ENCODE assay signal across 11 mouse cellular contexts in genomic region chr11:55373838-55374237, GRCm38 (mm10). TPM values are rescaled to one million over a fixed set of nuclear protein-coding genes. Genes with fewer than 3 reads are reported as not detected.
A peak's percentile ranks its signal among the peaks of the same experiment; 100 is the strongest.
DNase-seq lines count a peak whose midpoint lies in the region; TF ChIP-seq lines count a peak whose summit lies in the region.
"Had no signal": no experiment of that assay in that cellular context is flagged by ENCODE, and none has a peak within 500 bp of the region (broad histone marks: within the 10 kb centered on the region; RNA-seq: fewer than 3 reads in every experiment).

No protein-coding gene starts in this region.

- H3K9ac ChIP-seq in CH12.LX (ENCODE audit: insufficient read depth, low read depth) = no peak overlapping the region
- H3K9ac ChIP-seq: hindbrain, embryonic 13.5 days had no signal

- peaks cover 79% of the 10 kb centered on the region for H3K27me3 ChIP-seq in CH12.LX (replicated peaks)
- no peaks in the 10 kb centered on the region for H3K27me3 ChIP-seq in small intestine, adult 2 months (ENCODE audit: control insufficient read depth, insufficient read depth, low read length)

- H3K36me3 ChIP-seq in CH12.LX (replicated peaks in 1 of 2; ENCODE audit: control insufficient read depth in 1 of 2, insufficient read depth in 1 of 2, low read length in 1 of 2) = no peaks in the 10 kb centered on the region
- H3K36me3 ChIP-seq in small intestine, adult 2 months (ENCODE audit: control insufficient read depth, insufficient read depth, low read length) = no peaks in the 10 kb centered on the region
- H3K36me3 ChIP-seq: hindbrain, embryonic 13.5 days had no signal

- no peaks in the 10 kb centered on the region for H3K4me1 ChIP-seq in CH12.LX (ENCODE audit: control insufficient read depth in 1 of 2, insufficient read depth in 2 of 2)
- no peaks in the 10 kb centered on the region for H3K4me1 ChIP-seq in small intestine, adult 2 months (ENCODE audit: control insufficient read depth, insufficient read depth, insufficient read length, low read length)

- peak; percentile 49 for TF ChIP-seq CTCF in left cerebral cortex, adult 2 months (IDR thresholded peaks at IDR 0.05)
- peak; percentile 64 to 87 for TF ChIP-seq CTCF in CH12.LX (conservative IDR thresholded peaks at IDR 0.05 in 1 of 2, IDR thresholded peaks at IDR 0.05 in 1 of 2; ENCODE audit: low read depth in 2 of 2, low read length in 2 of 2)
- peak; percentile 57; the same call in 1 of the 2 replicates for TF ChIP-seq CTCF in small intestine, adult 2 months (IDR thresholded peaks at IDR 0.05; ENCODE audit: extremely low read depth, insufficient read length, insufficient replicate concordance, low read depth, low read length)

- TF ChIP-seq EP300 in CH12.LX (IDR thresholded peaks at IDR 0.05; ENCODE audit: low read length) = no peak

- DNase-seq in left cerebral cortex, adult 2 months (ENCODE audit: extremely low spot score in 1 of 2, low spot score in 2 of 2) = no peak
- no peak for DNase-seq in left cerebral cortex, postnatal 10 days (ENCODE audit: extremely low spot score in 1 of 2, low spot score in 2 of 2)
- DNase-seq in CH12.LX (ENCODE audit: extremely low read depth) (peak; percentile 45), ZHBTc4 (ENCODE audit: low read depth, low spot score) (peak; percentile 69)
- DNase-seq in frontal cortex, adult 2 months (ENCODE audit: extremely low spot score in 1 of 2, low spot score in 1 of 2) = no peak
- DNase-seq in adrenal gland, adult 2 months = no peak
- DNase-seq in cerebellum, postnatal 36 days = no peak
- DNase-seq: cerebellum, adult 9-10 months; gastrocnemius, postnatal 25 days had no signal

- intact Hi-C loops in left cerebral cortex, adult 2 months (cut with DNase I) = no loop called here
- intact Hi-C loops in left cerebral cortex, postnatal 10 days (cut with DNase I) = no loop called here

- H3K9me3 ChIP-seq in CH12.LX (replicated peaks; ENCODE audit: low read length) = peaks cover 3% of the 10 kb centered on the region
- H3K9me3 ChIP-seq: hindbrain, embryonic 13.5 days had no signal

- no peaks in the 10 kb centered on the region for H3K79me2 ChIP-seq in CH12.LX (replicated peaks; ENCODE audit: control insufficient read depth, extremely low read depth, insufficient read depth, poor library complexity, severe bottlenecking)

- peak; percentile 6 for TF ChIP-seq RAD21 in CH12.LX (IDR thresholded peaks at IDR 0.05; ENCODE audit: low read depth, low read length)

- in situ Hi-C loops in CH12.LX (cut with MboI; ENCODE audit: low pct_ligation_motif_present, low pct_unique_long_range_greater_than_20kb, low sequenced_read_pairs) = no loop called here

- 49% methylated on average over 6 of the region's 6 CpGs for WGBS in small intestine, adult 2 months

- no peak for TF ChIP-seq POLR2A in CH12.LX (IDR thresholded peaks at IDR 0.05; ENCODE audit: low read depth, low read length)
- TF ChIP-seq POLR2A in small intestine, adult 2 months (IDR thresholded peaks at IDR 0.05; ENCODE audit: low read depth, low read length) = no peak

- no peak overlapping the region for H3K27ac ChIP-seq in left cerebral cortex, adult 2 months
- H3K27ac ChIP-seq in CH12.LX (ENCODE audit: insufficient read depth, low read depth) = no peak overlapping the region
- H3K27ac ChIP-seq in small intestine, adult 2 months (ENCODE audit: insufficient read depth, low read depth, low read length) = no peak overlapping the region
- H3K27ac ChIP-seq: hindbrain, embryonic 13.5 days had no signal

- H3K4me3 ChIP-seq in left cerebral cortex, adult 2 months = no peak overlapping the region
- no peak overlapping the region for H3K4me3 ChIP-seq in CH12.LX (replicated peaks in 1 of 3; ENCODE audit: low read depth in 2 of 3, low read length in 2 of 3, poor library complexity in 1 of 3)
- H3K4me3 ChIP-seq in small intestine, adult 2 months (ENCODE audit: low read depth, low read length) = no peak overlapping the region
- H3K4me3 ChIP-seq: hindbrain, embryonic 13.5 days had no signal

- dilution Hi-C loops in CH12.LX (cut with MboI; ENCODE audit: extremely low pct_ligation_motif_present, extremely low pct_unique_long_range_greater_than_20kb, low sequenced_read_pairs) = no loop called here

- H3K4me2 ChIP-seq in CH12.LX (ENCODE audit: insufficient read depth, low read depth, poor library complexity, severe bottlenecking) = no peak overlapping the region
- H3K4me2 ChIP-seq: hindbrain, embryonic 13.5 days had no signal

TF ChIP-seq in CH12.LX, 34 proteins besides CTCF, POLR2A, EP300 and RAD21:
- TF ChIP-seq SMC3 (IDR thresholded peaks at IDR 0.05; ENCODE audit: low read depth, low read length) = peak; percentile 35
- no peak for TF ChIP-seq TBP (conservative IDR thresholded peaks at IDR 0.05; ENCODE audit: low read depth, low read length)

RNA-seq across cellular contexts. Expression of gene Fat2, which starts 37.5 kb away (rescaled TPM):
- total RNA-seq in left cerebral cortex, adult 2 months (2021) = under 1 TPM; 0.26 to 0.29 TPM
- total RNA-seq in left cerebral cortex, postnatal 10 days (2021) = under 1 TPM; 0.32 to 0.63 TPM
- under 0.01 and 0.04 TPM in 2 replicates for total RNA-seq in CH12.LX (2012; rRNA removed)
- total RNA-seq in CH12.LX (2014; rRNA removed) = not detected in 2 replicates
- not detected in 2 replicates for polyA plus RNA-seq in CH12.LX (2012; ENCODE audit: insufficient read length, low read depth)
- 0.03 TPM in 1 of 2 replicates, not detected in the other for polyA plus RNA-seq in small intestine, adult 2 months (2012; rRNA removed)
- polyA plus RNA-seq in frontal cortex, adult 2 months (2012; rRNA removed) = 0.04 and 0.06 TPM in 2 replicates
- total RNA-seq in adrenal gland, adult 2 months (2021) = under 1 TPM; 0.10 to 0.14 TPM
- 0.01 TPM in 1 of 2 replicates, not detected in the other for polyA plus RNA-seq in adrenal gland, adult 2 months (2012; rRNA removed)

RNA-seq across cellular contexts. Expression of gene Sparc, which starts 49.1 kb away (rescaled TPM):
- total RNA-seq in left cerebral cortex, adult 2 months (2021) = 100 to 1,000 TPM; 177 to 202 TPM
- 100 to 1,000 TPM; 309 to 333 TPM for total RNA-seq in left cerebral cortex, postnatal 10 days (2021)
- total RNA-seq in CH12.LX (2012; rRNA removed) = 0.13 and 0.34 TPM in 2 replicates
- total RNA-seq in CH12.LX (2014; rRNA removed) = not detected in 2 replicates
- polyA plus RNA-seq in CH12.LX (2012; ENCODE audit: insufficient read length, low read depth) = 0.40 and 0.57 TPM in 2 replicates
- polyA plus RNA-seq in small intestine, adult 2 months (2012; rRNA removed) = 278 and 350 TPM in 2 replicates
- polyA plus RNA-seq in frontal cortex, adult 2 months (2012; rRNA removed) = 433 and 435 TPM in 2 replicates
- total RNA-seq in adrenal gland, adult 2 months (2021) = 1,000 to 10,000 TPM; 1,553 to 3,019 TPM
- polyA plus RNA-seq in adrenal gland, adult 2 months (2012; rRNA removed) = 4,707 and 5,966 TPM in 2 replicates

Comparison
In these comparisons a context has a peak if more than half of its experiments do, and no peak if none do; other contexts are left out.
1. DNase-seq: peak in CH12.LX (single experiment) and ZHBTc4 (single experiment); none in left cerebral cortex, adult 2 months (0 of 2), left cerebral cortex, postnatal 10 days (0 of 2), frontal cortex, adult 2 months (0 of 2), adrenal gland, adult 2 months (single experiment) and cerebellum, postnatal 36 days (0 of 2).
2. RNA of gene Sparc, which starts 49.1 kb away (total RNA-seq): 1,553 to 3,019 TPM in adrenal gland, adult 2 months, 309 to 333 TPM in left cerebral cortex, postnatal 10 days and 177 to 202 TPM in left cerebral cortex, adult 2 months; 0.13 to 0.34 TPM in CH12.LX; every median in the first group is over 100 times any median in the second.
3. Peak in every context shown above with its lines, with median percentiles within 50 percentile points of each other: CTCF ChIP-seq.